Mouse (Mus musculus): ENCODE measurements around the gene B3gnt2.

DNA sequence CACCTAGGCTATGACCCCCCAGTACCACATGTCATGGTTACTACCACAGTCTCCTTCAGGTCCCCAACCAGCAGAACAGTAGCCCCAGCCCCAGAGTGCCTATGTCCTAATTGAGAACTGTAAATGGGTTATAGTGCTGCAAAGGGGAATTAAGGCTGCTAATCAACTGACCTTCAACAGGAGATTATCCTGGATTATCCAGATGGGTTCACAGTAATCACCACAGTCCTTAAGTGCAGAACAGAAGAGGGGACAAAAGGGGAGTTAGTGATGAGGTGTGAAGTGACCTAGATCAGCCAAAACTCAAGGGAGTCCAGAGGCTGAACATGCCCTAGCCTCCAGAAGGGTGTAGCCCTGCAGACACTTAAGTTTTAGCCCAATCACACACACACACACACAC is 115.4 kb downstream of the B3gnt2 start:
- TF ChIP-seq CTCF (IDR thresholded peaks at IDR 0.05; ENCODE audit: extremely low read depth, insufficient read length, insufficient replicate concordance, low read depth, low read length): no peak
- TF ChIP-seq POLR2A (IDR thresholded peaks at IDR 0.05; ENCODE audit: low read depth, low read length): no peak

Measured in small intestine, adult 2 months (tissue).